Mouse (Mus musculus): ENCODE results near the gene Tex22.

Gene Tex22

GRCm38 (mm10) chr12:113101251-113101960 is 27.1 kb downstream of the Tex22 start:
- DNase-seq (ENCODE audit: low read depth, low spot score) = no peak

- no peak for DNase-seq (ENCODE audit: low read depth, low spot score)
Measured at GRCm38 (mm10) chr12:113102461-113102860, 28.2 kb downstream of the Tex22 start.

GRCm38 (mm10) chr12:113103846-113104451 is 29.6 kb downstream of the Tex22 start:
- DNase-seq (ENCODE audit: low read depth, low spot score) = no peak

GRCm38 (mm10) chr12:113106386-113106785 is 32.1 kb downstream of the Tex22 start:
- no peak for DNase-seq (ENCODE audit: low read depth, low spot score)

- DNase-seq (ENCODE audit: low read depth, low spot score) = no peak
Measured at GRCm38 (mm10) chr12:113107431-113108124, 33.3 kb downstream of the Tex22 start.

- DNase-seq (ENCODE audit: low read depth, low spot score) = no peak
Measured at GRCm38 (mm10) chr12:113108528-113109283, 34.4 kb downstream of the Tex22 start.

GRCm38 (mm10) chr12:113109801-113110200 is 35.5 kb downstream of the Tex22 start:
- DNase-seq (ENCODE audit: low read depth, low spot score) = no peak

- DNase-seq (ENCODE audit: low read depth, low spot score) = no peak
Measured at GRCm38 (mm10) chr12:113114141-113114540, 39.8 kb downstream of the Tex22 start.

- DNase-seq (ENCODE audit: low read depth, low spot score) = no peak
Measured at GRCm38 (mm10) chr12:113114856-113115538, 40.7 kb downstream of the Tex22 start.

GRCm38 (mm10) chr12:113119516-113120410 is 45.5 kb downstream of the Tex22 start:
- no peak for DNase-seq (ENCODE audit: low read depth, low spot score)

- DNase-seq (ENCODE audit: low read depth, low spot score) = no peak
Measured at GRCm38 (mm10) chr12:113124726-113125125, 50.4 kb downstream of the Tex22 start.

- no peak for DNase-seq (ENCODE audit: low read depth, low spot score)
Measured at GRCm38 (mm10) chr12:113130732-113131131, 56.4 kb downstream of the Tex22 start.

- no peak for DNase-seq (ENCODE audit: low read depth, low spot score)
Measured at GRCm38 (mm10) chr12:113131601-113132000, 57.3 kb downstream of the Tex22 start.

GRCm38 (mm10) chr12:113132567-113132966 is 58.3 kb downstream of the Tex22 start:
- no peak for DNase-seq (ENCODE audit: low read depth, low spot score)

GRCm38 (mm10) chr12:113133260-113133659 is 59.0 kb downstream of the Tex22 start:
- DNase-seq (ENCODE audit: low read depth, low spot score) = no peak

- DNase-seq (ENCODE audit: low read depth, low spot score) = no peak
Measured at GRCm38 (mm10) chr12:113133861-113134403, 59.6 kb downstream of the Tex22 start.

GRCm38 (mm10) chr12:113134502-113134901 is 60.2 kb downstream of the Tex22 start:
- no peak for DNase-seq (ENCODE audit: low read depth, low spot score)

GRCm38 (mm10) chr12:113135401-113135800 is 61.1 kb downstream of the Tex22 start:
- DNase-seq (ENCODE audit: low read depth, low spot score) = no peak

GRCm38 (mm10) chr12:113136492-113137020 is 62.3 kb downstream of the Tex22 start:
- no peak for DNase-seq (ENCODE audit: low read depth, low spot score)
